Mouse (Mus musculus): Measurements from ENCODE around the gene Tent4a. TPM values are rescaled to one million over a fixed set of nuclear protein-coding genes. Genes with fewer than 3 reads are reported as not detected.

The Tent4a gene
- polyA plus RNA-seq, 1 experiment = 26.2 TPM

DNA sequence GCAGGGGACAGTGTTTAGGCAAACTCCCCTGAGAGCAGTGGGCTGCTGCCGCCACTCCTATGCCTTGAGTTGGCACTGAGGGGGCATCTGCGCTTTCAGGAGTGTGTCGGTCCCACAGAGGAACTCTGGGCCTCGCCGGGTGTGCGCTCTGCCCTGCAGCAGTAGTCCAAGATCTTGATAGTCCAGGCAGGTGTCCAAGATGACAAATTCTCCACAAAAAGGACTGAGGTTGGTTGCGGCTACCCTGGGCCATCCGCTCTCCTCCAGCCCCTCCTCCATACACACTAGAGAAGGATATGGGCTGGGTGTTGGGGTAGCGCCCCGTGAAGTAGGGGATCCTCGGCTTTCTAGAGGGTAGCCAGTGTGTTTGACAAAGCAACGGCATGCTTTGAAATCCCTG lies 9.2 kb upstream of the Tent4a start:
- H3K4me1 ChIP-seq (ENCODE audit: control insufficient read depth, insufficient read depth, low read length) = peaks cover 7% of the 10 kb centered on the region; the same call in 1 of the 2 replicates
- TF ChIP-seq POLR2A (IDR thresholded peaks at IDR 0.05; ENCODE audit: borderline replicate concordance, insufficient read depth, low read length) = no peak
- no peaks in the 10 kb centered on the region for H3K27me3 ChIP-seq (ENCODE audit: control insufficient read depth, insufficient read depth, low read length)
- peak in 1 of 2 experiments; percentile 14 for DNase-seq
- WGBS = 27% methylated on average over 12 of the region's 12 CpGs
- no peak overlapping the region for H3K27ac ChIP-seq (ENCODE audit: insufficient read depth, low read length)
- H3K4me3 ChIP-seq (replicated peaks; ENCODE audit: insufficient read depth, low read depth, low read length) = no peak overlapping the region

DNA sequence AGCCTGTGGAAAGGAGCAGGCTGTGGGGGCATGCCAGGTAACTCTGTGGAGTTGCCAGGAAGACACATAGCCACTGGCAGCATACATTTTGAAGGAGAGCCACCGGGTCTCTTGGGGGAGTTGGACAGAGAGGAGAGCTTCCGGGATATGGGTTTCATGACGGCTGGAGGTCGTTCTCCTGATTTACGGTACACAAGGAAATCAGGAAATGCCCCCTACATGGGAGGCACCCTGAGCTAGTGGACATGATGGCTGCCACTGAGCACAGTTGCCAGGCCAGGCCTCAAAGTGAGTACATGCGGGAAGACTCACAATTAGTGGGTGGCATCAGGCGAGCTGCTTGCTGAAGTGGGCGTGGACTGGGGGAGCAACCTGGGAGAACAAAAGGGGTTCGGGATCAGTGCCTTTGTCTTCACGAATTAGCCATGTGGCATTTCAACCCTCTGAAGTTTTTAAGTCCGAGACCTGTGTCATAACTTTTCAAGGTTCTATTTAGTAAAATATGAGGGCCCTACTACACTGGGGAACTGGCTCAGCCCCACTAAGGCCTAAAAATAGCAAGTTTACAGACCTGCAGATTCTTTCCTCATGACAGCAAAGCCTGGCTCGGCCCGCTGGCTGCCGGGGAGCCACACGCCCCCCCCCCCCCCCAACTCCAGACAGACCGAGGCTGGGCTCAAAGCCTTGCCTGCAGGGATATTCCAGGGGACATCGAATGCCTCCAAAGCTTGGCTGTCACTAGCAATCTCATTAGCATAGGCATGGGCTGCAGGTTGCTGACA lies 8.3 kb upstream of the Tent4a start:
- 57% methylated on average over 17 of the region's 17 CpGs for WGBS
- Histone ChIP-seq H3K27ac (ENCODE audit: insufficient read depth, low read length) (no peak overlapping the region), H3K4me3 (replicated peaks; ENCODE audit: insufficient read depth, low read depth, low read length) (no peak overlapping the region), H3K27me3 (ENCODE audit: control insufficient read depth, insufficient read depth, low read length) (no peaks in the 10 kb centered on the region), H3K4me1 (ENCODE audit: control insufficient read depth, insufficient read depth, low read length) (peaks cover 7% of the 10 kb centered on the region; the same call in 1 of the 2 replicates)
- DNase-seq = no peak
- TF ChIP-seq CTCF (IDR thresholded peaks at IDR 0.05; ENCODE audit: borderline replicate concordance, insufficient read depth, low read depth, low read length) = no peak
- no peak for TF ChIP-seq POLR2A (IDR thresholded peaks at IDR 0.05; ENCODE audit: borderline replicate concordance, insufficient read depth, low read length)

DNA sequence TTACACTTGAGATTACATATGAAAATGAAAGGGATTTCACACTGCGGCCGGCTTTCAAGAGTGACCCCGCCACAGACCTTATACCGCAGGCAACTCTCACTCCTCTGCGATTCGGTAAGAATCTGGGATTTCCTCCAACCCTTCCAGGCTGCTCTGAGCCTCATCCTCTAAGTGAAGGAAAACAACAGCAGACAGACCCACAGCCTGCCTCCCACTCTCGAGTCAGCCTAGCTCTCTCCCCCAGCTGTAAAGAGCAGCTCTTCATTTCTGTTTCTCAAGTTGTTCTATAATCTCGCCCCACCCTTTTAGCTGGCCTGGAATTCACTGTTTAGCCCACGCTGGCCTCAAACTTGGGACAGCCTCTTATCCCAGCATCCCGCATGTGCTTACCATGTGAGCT lies 7.4 kb upstream of the Tent4a start:
- Histone ChIP-seq H3K27me3 (ENCODE audit: control insufficient read depth, insufficient read depth, low read length) (no peaks in the 10 kb centered on the region), H3K4me1 (ENCODE audit: control insufficient read depth, insufficient read depth, low read length) (peaks cover 7% of the 10 kb centered on the region; the same call in 1 of the 2 replicates), H3K27ac (ENCODE audit: insufficient read depth, low read length) (no peak overlapping the region), H3K4me3 (replicated peaks; ENCODE audit: insufficient read depth, low read depth, low read length) (no peak overlapping the region)
- 59% methylated on average over 10 of the region's 10 CpGs for WGBS
- TF ChIP-seq POLR2A (IDR thresholded peaks at IDR 0.05; ENCODE audit: borderline replicate concordance, insufficient read depth, low read length) (no peak), CTCF (IDR thresholded peaks at IDR 0.05; ENCODE audit: borderline replicate concordance, insufficient read depth, low read depth, low read length) (no peak)
- no peak for DNase-seq

DNA sequence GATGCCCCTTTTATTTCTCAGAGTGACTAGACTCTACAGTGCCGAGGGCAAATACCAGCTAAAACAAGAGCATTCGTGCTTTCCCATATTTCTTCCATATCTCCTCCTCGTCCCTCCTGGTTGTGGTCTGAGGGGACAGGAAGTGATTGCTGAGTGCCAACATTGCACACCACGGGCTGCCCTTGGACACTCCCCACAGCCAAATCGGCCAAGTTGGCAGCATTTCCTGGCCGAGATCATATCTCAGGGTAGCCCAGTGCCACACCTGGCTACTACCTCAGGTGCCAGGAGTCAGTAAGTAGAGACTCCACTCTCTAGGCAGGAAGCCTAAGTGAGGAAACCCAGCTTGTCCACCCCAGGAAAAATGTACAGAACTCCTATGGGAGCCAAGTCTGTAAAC lies 6.8 kb upstream of the Tent4a start:
- Histone ChIP-seq H3K27me3 (ENCODE audit: control insufficient read depth, insufficient read depth, low read length) (no peaks in the 10 kb centered on the region), H3K4me3 (replicated peaks; ENCODE audit: insufficient read depth, low read depth, low read length) (no peak overlapping the region), H3K27ac (ENCODE audit: insufficient read depth, low read length) (no peak overlapping the region), H3K4me1 (ENCODE audit: control insufficient read depth, insufficient read depth, low read length) (peaks cover 7% of the 10 kb centered on the region; the same call in 1 of the 2 replicates)
- 9% methylated on average over 6 of the region's 6 CpGs for WGBS
- DNase-seq = peak; percentile 41 to 52
- no peak for TF ChIP-seq CTCF (IDR thresholded peaks at IDR 0.05; ENCODE audit: borderline replicate concordance, insufficient read depth, low read depth, low read length)
- no peak for TF ChIP-seq POLR2A (IDR thresholded peaks at IDR 0.05; ENCODE audit: borderline replicate concordance, insufficient read depth, low read length)

DNA sequence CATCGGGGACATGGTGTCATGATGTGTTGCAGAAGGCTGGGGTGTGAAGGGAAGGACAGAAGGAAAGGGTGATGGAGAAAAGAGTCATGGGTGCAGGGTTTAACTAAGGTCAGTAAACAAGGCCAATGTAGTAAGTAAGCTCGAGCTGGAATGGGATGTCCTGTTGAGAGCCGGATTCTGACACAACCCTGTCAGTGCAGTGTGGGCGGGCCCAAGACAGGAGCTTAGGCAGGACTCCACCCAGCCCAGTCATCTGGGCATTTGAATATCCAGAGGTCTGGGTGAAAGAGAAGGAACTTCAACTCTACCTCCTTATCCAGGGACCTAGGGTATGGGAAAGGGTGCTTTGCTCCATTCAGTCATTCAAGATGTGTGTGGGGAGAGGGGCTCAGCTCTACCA lies 3.9 kb upstream of the Tent4a start:
- Histone ChIP-seq H3K27me3 (ENCODE audit: control insufficient read depth, insufficient read depth, low read length) (no peaks in the 10 kb centered on the region), H3K27ac (ENCODE audit: insufficient read depth, low read length) (no peak overlapping the region), H3K4me1 (ENCODE audit: control insufficient read depth, insufficient read depth, low read length) (peaks cover 9% of the 10 kb centered on the region; the same call in 1 of the 2 replicates), H3K4me3 (replicated peaks; ENCODE audit: insufficient read depth, low read depth, low read length) (no peak overlapping the region)
- 51% methylated on average over 4 of the region's 4 CpGs for WGBS
- TF ChIP-seq POLR2A (IDR thresholded peaks at IDR 0.05; ENCODE audit: borderline replicate concordance, insufficient read depth, low read length) (no peak), CTCF (IDR thresholded peaks at IDR 0.05; ENCODE audit: borderline replicate concordance, insufficient read depth, low read depth, low read length) (no peak)
- DNase-seq = no peak

DNA sequence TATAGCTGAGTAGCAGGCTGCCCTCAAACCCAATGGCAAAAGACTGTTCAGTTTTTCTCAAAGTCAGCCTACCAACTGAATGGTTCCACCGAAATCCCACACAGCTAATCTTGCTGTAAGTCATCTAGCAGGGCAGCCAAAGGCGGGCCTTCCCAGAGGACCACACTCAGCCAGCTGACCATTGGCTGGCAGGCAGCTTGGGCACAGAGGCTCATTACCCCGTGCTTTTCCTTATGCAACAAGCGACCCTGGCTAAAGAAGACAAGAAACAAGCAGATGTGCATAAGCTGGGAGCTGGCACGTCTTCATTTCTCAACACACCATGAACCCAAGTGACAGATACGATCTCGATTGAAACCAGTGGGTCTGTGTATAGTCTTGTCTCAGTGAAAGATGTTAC lies 2.9 kb upstream of the Tent4a start:
- WGBS = 51% methylated on average over 7 of the region's 7 CpGs
- Histone ChIP-seq H3K4me1 (ENCODE audit: control insufficient read depth, insufficient read depth, low read length) (peaks cover 9% of the 10 kb centered on the region; the same call in 1 of the 2 replicates), H3K27ac (ENCODE audit: insufficient read depth, low read length) (no peak overlapping the region), H3K4me3 (replicated peaks; ENCODE audit: insufficient read depth, low read depth, low read length) (no peak overlapping the region), H3K27me3 (ENCODE audit: control insufficient read depth, insufficient read depth, low read length) (no peaks in the 10 kb centered on the region)
- no peak for DNase-seq
- TF ChIP-seq CTCF (IDR thresholded peaks at IDR 0.05; ENCODE audit: borderline replicate concordance, insufficient read depth, low read depth, low read length) (no peak), POLR2A (IDR thresholded peaks at IDR 0.05; ENCODE audit: borderline replicate concordance, insufficient read depth, low read length) (no peak)

DNA sequence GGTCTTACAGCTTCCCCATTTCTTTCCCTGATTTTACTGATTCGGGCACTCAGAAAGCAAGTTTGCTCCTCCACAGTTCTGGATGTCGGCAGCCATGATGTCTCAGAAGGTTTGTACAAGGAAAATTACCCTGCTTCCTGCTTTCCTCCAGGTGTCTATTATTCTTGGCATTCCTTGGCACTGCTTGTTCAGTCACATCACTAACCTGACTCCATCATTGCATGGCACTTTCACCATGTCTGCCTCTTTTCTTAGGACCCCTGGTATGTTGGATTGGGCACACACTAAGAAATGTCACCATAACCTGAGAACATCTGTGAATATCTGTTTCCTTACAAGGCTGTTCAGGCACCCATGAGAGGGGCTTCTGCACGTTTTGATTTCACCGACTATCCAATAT lies 1.6 kb upstream of the Tent4a start:
- TF ChIP-seq POLR2A (IDR thresholded peaks at IDR 0.05; ENCODE audit: borderline replicate concordance, insufficient read depth, low read length) = no peak
- no peak for TF ChIP-seq CTCF (IDR thresholded peaks at IDR 0.05; ENCODE audit: borderline replicate concordance, insufficient read depth, low read depth, low read length)
- peak in 1 of 2 experiments; percentile 20 for DNase-seq
- WGBS = 70% methylated on average over 4 of the region's 4 CpGs
- H3K27me3 ChIP-seq (ENCODE audit: control insufficient read depth, insufficient read depth, low read length) = no peaks in the 10 kb centered on the region
- H3K4me1 ChIP-seq (ENCODE audit: control insufficient read depth, insufficient read depth, low read length) = peaks cover 14% of the 10 kb centered on the region
- H3K4me3 ChIP-seq (replicated peaks; ENCODE audit: insufficient read depth, low read depth, low read length) = no peak overlapping the region
- no peak overlapping the region for H3K27ac ChIP-seq (ENCODE audit: insufficient read depth, low read length)

All from cerebellum, adult 2 months (tissue).